Mouse (Mus musculus) leukemia stem cell, adult 10-12 weeks (primary cell): ENCODE data around the gene Gm5622. TPM values are rescaled to one million over a fixed set of nuclear protein-coding genes. Genes with fewer than 3 reads are reported as not detected.

Experiments used
- polyA plus RNA-seq: library from polyadenylated mRNA; stranded (reverse); fragments of >175 nt; gene quantifications from 2 replicates; pipeline ENCODE4 v1.2.3, GENCODE M21; 2012; ENCODE audit warnings: low replicate concordance

The Gm5622 gene
- not detected in 2 replicates for polyA plus RNA-seq

GRCm38 (mm10) chr14:51552490-51552889, at the start of gene Gm5622:
TSS of gene Gm5622 (plus strand) at chr14:51552790.

GRCm38 (mm10) chr14:51573963-51574362, 21.4 kb downstream of the Gm5622 start, which contains the start of gene Gm17175:
TSS of gene Gm17175 (minus strand) at chr14:51574063.

GRCm38 (mm10) chr14:51592039-51592438, 39.4 kb downstream of the Gm5622 start, which contains the start of gene Gm17174:
TSS of gene Gm17174 (minus strand) at chr14:51592139.

GRCm38 (mm10) chr14:51611210-51611609, 58.6 kb downstream of the Gm5622 start, which contains the start of gene Gm17078:
TSS of gene Gm17078 (minus strand) at chr14:51611310.

GRCm38 (mm10) chr14:51635566-51635965, 83.0 kb downstream of the Gm5622 start, which contains the start of gene Gm4181:
TSS of gene Gm4181 (minus strand) at chr14:51635666.

GRCm38 (mm10) chr14:51695368-51695767, 142.8 kb downstream of the Gm5622 start, which contains the start of gene Gm17079:
TSS of gene Gm17079 (minus strand) at chr14:51695468.

Other genes with a start within 250 kb of the Gm5622 start
- not detected in 2 replicates for gene Gm7247, start 191.0 kb upstream of the Gm5622 start, polyA plus RNA-seq
- not detected in 2 replicates for gene Vmn2r88, start 142.0 kb upstream of the Gm5622 start, polyA plus RNA-seq
- gene Vmn2r89, start 100.9 kb upstream of the Gm5622 start, polyA plus RNA-seq = 0.05 TPM in 1 of 2 replicates, not detected in the other
- not detected in 2 replicates for gene Gm17175, start 21.3 kb downstream of the Gm5622 start, polyA plus RNA-seq
- gene Gm17174, start 39.3 kb downstream of the Gm5622 start, polyA plus RNA-seq = not detected in 2 replicates
- not detected in 2 replicates for gene Gm17078, start 58.5 kb downstream of the Gm5622 start, polyA plus RNA-seq
- gene Gm4181, start 82.9 kb downstream of the Gm5622 start, polyA plus RNA-seq = not detected in 2 replicates
- not detected in 2 replicates for gene Gm17079, start 142.7 kb downstream of the Gm5622 start, polyA plus RNA-seq
- not detected in 2 replicates for gene Gm5800, start 164.4 kb downstream of the Gm5622 start, polyA plus RNA-seq
- gene Ang4, start 220.8 kb downstream of the Gm5622 start, polyA plus RNA-seq = not detected in 2 replicates
- not detected in 2 replicates for gene AY358078, start 247.3 kb downstream of the Gm5622 start, polyA plus RNA-seq